Mouse (Mus musculus) gastrocnemius, postnatal 14 days (tissue): ENCODE results near the gene Epn1. TPM values are rescaled to one million over a fixed set of nuclear protein-coding genes. Genes with fewer than 3 reads are reported as not detected.

Experiments
- DNase-seq: peaks from one replicate; pipeline ENCODE4 v3.0.0; 2021; ENCODE audit warnings: mixed read lengths
- intact Hi-C: fragments of 180-260 bp; cut with DNase I; formaldehyde crosslinking; loops from one replicate; pipeline ENCODE4 v1.15.1; 2025; ENCODE audit warnings: low total_unique reads
- long read RNA-seq, 2 experiments: library from polyadenylated mRNA; stranded (forward); transcript quantifications; one replicate each; pipeline ENCODE4 v2.0.0; 2021
- total RNA-seq, 2 experiments: library from RNA; stranded (reverse); gene quantifications; 2 replicates each; pipeline ENCODE4 v1.2.3; 2021

Gene Epn1
- total RNA-seq, result 100 to 1,000 TPM; 100 to 107 TPM
- long read RNA-seq, experiment 1, transcript Epn1-202 (12 exons, 2,565 nt), result major isoform, 14 of 50 reads
- long read RNA-seq, experiment 1, partial matches to known transcripts, result 10 of 50 reads
- long read RNA-seq, experiment 1, other reads (novel, unspliced or antisense), result 26 of 50 reads
- long read RNA-seq, experiment 2, transcript Epn1-202 (12 exons, 2,565 nt), result major isoform, 11 of 49 reads
- long read RNA-seq, experiment 2, partial matches to known transcripts, result 3 of 49 reads
- long read RNA-seq, experiment 2, other reads (novel, unspliced or antisense), result 34 of 49 reads

GRCm38 (mm10) chr7:5080010-5080751 is at the start of gene Epn1:
Gene Epn1 (plus strand): TSS chr7:5080235.
- DNase-seq, result peak; percentile 97
- intact Hi-C loops, result no loop called here

DNA sequence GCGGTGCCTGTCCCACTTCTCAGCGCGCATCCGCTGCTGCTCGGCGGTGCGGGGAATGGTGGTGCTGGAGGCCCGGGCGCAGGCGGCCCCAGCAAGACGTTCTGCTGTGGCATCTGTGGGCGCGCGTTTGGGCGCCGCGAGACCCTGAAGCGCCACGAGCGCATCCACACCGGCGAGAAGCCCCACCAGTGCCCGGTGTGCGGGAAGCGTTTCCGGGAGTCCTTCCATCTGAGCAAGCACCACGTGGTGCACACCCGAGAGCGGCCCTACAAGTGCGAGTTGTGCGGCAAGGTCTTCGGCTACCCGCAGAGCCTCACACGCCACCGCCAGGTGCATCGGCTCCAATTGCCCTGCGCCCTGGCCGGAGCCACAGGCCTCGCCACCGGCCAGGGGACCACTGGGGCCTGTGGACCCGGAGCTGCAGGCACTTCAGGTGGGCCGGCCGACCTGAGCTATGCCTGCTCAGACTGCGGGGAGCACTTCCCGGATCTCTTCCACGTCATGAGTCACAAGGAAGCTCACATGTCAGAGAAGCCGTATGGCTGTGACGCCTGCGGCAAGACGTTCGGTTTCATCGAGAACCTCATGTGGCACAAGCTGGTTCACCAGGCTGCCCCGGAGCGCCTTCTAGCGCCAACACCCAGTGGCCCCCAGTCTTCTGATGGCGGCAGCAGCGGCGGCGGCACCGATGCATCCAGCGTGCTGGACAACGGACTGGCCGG is 49.3 kb upstream of the Epn1 start:
- DNase-seq, result no peak
- intact Hi-C loops, result no loop called here

GRCm38 (mm10) chr7:5031496-5031895 is 48.5 kb upstream of the Epn1 start:
- DNase-seq, result no peak
- intact Hi-C loops, result no loop called here

DNA sequence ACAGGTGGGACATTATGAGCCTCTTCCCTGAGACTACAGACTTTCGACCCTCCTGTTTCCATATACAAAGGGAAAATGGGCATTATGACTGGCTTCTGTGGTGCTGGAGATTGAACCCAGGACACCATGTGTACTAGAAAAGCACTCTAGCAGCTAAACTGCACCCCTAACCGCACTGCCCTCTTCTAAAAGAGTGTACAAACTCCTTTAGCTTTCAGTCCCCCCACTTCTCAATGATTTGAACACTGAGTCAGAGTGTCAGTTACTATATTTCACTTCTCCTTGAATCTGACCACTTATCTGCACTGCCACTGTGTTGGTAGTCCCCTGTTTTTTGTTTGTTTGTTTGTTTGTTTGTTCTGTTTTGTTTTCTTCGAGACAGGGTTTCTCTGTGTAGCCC is 46.2 kb upstream of the Epn1 start, which contains the start of gene 4632433K11Rik:
Gene 4632433K11Rik (plus strand): TSS at position 301 of the 400 bp plus-strand sequence.
- intact Hi-C loops, result no loop called here
- DNase-seq, result no peak

GRCm38 (mm10) chr7:5035628-5036027 is 44.4 kb upstream of the Epn1 start:
- no peak for DNase-seq
- intact Hi-C loops, result no loop called here

DNA sequence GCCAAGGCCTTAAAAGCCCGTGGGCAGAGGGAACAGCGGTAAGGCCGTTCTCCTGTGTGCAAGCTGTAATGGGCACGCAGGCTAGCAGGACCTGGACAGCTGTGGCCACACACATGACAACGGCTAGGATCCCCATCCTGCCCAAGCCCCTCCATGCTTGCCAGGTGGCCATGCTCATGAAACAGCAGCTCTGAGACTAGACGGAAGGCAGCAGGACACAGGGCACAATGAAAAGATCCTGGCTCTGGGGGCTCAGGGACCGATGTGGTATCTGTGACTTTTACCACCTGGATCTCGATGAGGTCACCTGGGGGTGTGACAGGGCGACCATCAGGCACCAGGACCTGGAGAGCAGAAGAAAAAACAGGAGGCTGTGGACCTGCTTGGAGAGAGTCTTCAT is 43.9 kb upstream of the Epn1 start:
- intact Hi-C loops, result no loop called here
- no peak for DNase-seq

DNA sequence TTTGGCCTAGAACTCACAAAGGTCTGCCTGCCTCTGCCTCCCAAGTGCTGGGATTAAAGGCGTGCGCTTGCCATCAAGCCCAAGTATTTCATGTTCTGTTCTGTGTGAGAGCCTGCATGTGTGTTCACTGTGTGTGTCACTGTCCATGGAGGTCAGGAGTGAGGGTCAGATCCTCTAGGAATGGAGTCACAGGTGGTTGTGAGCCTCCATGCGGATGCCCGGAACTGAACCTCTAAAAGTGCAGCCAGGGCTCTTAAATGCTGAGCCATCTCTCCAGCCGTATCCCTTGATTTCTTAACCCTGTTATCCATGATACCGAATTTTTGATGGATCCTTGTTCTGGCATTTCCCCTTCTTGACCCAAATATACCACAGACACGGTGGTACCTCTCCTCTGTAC is 43.0 kb upstream of the Epn1 start:
- intact Hi-C loops, result no loop called here
- no peak for DNase-seq

DNA sequence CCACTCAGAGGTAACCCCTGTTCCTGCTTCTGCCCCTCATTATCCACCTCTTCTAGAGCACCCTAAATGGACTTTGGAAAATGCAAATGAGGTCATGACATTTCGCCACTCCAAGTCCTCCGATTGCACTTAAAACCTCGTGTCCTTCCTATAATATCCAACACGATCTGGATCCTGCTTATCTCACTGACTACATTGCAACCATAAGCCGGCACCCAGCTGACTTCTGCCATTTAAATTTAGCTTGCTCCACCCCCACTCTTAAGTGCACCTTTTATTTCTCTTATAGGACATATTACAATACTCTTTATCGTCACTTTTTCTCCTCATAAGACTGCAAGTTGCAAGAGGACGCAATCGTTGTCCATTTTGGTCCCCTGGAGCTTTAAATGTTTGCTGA is 42.6 kb upstream of the Epn1 start:
- no peak for DNase-seq
- intact Hi-C loops, result no loop called here

DNA sequence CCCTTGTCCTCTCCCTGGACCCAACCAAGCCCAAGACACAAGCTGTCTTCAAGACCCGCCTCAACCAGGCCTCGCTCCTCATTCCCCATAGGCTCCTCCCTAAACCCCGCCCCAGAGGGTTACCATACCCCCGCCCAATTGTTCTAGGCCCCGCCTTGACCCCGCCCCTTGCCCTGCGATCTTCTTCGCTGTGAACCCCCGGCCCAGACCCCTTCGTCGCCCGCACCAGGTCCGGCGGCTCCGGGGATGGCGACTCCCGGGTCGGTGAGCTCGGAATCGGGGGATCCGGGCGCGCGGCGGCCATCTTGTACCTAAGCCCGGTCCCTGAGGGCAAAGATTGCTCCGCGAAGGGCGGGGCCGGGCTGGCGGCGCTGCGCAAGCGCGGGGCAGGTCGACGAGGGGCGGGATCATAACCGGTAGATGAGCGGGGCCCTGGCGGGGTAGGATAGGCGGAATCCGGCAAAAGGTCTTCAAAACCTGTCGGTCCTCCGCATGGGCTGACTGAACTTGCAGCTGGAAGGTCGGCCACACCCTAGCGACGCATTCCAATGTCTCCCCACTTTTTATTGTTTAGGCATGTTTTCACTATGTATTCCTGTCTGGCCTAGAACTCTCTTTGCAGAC is 41.8 kb upstream of the Epn1 start, which contains the start of gene Zfp784:
Gene Zfp784 (minus strand): TSS at position 338 of the 624 bp plus-strand sequence.
- peak; percentile 94 for DNase-seq
- intact Hi-C loops, result no loop called here

- intact Hi-C loops, result no loop called here
- DNase-seq, result no peak
These were observed 41.1 kb upstream of the Epn1 start for GRCm38 (mm10) chr7:5038940-5039339.

GRCm38 (mm10) chr7:5044981-5045380 is 35.1 kb upstream of the Epn1 start:
- intact Hi-C loops, result no loop called here
- DNase-seq, result no peak

GRCm38 (mm10) chr7:5046112-5046511 is 33.9 kb upstream of the Epn1 start:
- intact Hi-C loops, result loop anchor here (2.0 kb wide), 1 partner anchor 103 kb away; no protein-coding TSS in a partner anchor

DNA sequence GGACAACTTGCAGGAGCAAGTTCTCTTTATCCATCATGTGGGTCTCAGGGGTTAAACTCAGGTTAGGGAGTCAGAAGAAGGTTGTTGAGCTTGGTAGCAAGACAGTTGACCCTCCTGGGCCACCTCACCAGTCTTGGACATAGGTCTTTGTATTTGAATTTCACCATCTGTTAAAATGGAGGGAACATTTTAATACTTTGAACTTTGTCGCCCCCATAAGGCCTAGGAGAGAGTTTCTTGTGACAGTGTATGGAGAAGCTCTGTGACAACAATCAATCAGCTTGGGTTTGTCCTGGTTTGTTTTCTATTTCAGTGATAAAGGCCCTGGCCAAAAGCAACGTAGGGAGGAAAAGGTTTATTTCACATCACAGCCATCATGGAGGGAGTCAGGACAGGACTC is 32.7 kb upstream of the Epn1 start:
- no peak for DNase-seq
- intact Hi-C loops, result loop anchor here (2.0 kb wide), 1 partner anchor 105 kb away; no protein-coding TSS in a partner anchor

More at GRCm38 (mm10) chr7:5046112-5046511, 33.9 kb upstream of the Epn1 start:
- no peak for DNase-seq

GRCm38 (mm10) chr7:5051193-5052192 is 28.5 kb upstream of the Epn1 start, which contains the start of gene Zfp580:
Gene Zfp580 (plus strand): TSS chr7:5051538.
- DNase-seq, result peak; percentile 80
- intact Hi-C loops, result loop anchor here (2.0 to 5.0 kb wide), 2 partner anchors 34 to 55 kb away; partner anchors contain the start of genes Gm44973 and Zfp579

GRCm38 (mm10) chr7:5052438-5052837 is 27.6 kb upstream of the Epn1 start:
- intact Hi-C loops, result loop anchor here (2.0 to 5.0 kb wide), 2 partner anchors 35 to 56 kb away; partner anchors contain the start of genes Gm44973 and Zfp579
- DNase-seq, result no peak

DNA sequence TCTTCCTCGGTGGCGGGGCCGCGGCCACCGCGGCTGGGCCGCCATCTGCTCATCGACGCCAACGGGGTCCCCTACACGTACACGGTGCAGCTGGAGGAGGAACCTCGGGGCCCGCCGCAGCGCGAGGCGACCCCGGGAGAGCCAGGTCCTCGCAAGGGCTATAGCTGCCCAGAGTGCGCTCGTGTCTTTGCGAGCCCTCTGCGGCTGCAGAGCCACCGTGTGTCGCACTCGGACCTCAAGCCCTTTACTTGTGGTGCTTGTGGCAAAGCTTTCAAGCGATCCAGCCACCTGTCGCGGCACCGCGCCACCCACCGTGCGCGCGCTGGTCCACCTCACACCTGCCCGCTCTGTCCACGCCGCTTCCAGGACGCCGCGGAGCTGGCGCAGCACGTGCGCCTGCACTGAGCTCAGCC is 27.1 kb upstream of the Epn1 start:
- DNase-seq, result no peak
- intact Hi-C loops, result loop anchor here (2.0 to 5.0 kb wide), 2 partner anchors 36 to 56 kb away; partner anchors contain the start of genes Gm44973 and Zfp579

DNA sequence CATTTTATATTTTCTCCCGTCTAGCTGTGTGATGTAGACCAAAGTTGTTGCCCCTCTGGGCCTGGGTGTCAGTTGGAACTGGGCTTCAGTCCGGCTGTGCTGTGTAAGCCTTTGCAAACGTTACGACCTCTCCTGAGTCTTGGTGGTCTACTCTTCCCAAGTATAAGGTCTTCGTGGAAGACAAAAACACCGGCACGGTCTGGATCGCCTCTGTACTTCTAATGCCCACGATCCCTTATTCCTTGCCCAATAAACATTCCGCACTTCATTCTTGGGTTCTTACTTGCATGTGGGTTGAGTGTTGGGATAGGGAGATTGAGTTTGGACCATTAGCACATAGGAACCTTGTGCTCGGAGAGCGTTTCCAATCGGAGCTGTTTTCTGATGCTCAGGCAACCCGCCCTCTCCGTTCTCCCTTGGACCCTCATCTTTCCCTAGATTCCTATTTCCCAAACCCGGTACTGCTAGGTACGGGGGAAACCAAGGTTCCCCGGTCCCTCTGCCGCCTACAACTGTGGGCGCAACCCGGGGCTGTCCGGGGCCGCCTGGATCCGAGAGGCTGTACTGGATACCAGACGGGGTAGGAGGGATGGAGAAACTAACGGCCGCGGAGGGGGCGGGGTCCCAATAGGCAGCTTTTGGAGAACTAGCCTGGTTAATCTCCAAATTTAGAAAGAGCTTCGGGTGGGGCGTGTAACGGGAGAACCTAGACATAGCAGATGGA is 26.4 kb upstream of the Epn1 start:
- intact Hi-C loops, result loop anchor here (2.0 to 5.0 kb wide), 2 partner anchors 36 to 57 kb away; partner anchors contain the start of genes Gm44973 and Zfp579
- DNase-seq, result peak; percentile 24
